10 mouse cellular contexts compared by ENCODE assay signal in the genomic region with DNA sequence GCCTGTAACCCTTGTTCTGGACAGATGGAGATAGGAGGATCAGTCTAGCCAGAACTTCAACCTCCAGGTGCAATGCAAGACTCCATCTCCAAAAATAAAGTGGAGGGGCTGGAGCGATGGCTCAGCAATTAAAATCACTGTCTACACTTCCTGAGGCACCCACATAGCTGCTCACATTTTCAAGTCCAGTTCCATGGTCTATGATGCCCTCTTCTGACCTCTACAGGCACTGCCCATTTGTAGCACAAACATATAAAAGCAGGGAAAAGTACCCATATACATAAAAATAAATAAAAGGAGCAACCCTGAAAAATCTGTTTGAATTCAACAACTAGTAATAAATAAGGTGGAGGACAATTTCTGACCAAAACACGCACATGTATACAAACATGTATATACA. TPM values are rescaled to one million over a fixed set of nuclear protein-coding genes. Genes with fewer than 3 reads are reported as not detected.
A peak's percentile ranks its signal among the peaks of the same experiment; 100 is the strongest.
DNase-seq lines count a peak whose midpoint lies in the region; ATAC-seq and TF ChIP-seq lines count a peak whose summit lies in the region.
"Had no signal": no experiment of that assay in that cellular context is flagged by ENCODE, and none has a peak within 500 bp of the region (broad histone marks: within the 10 kb centered on the region; RNA-seq: fewer than 3 reads in every experiment).

No protein-coding gene starts in this region.

- 0 out of 2 replicates have a peak, but pooled peaks have one; percentile 24 for TF ChIP-seq CTCF in lung, adult 2 months (IDR thresholded peaks at IDR 0.05; ENCODE audit: insufficient read depth, low read length)

- peak; percentile 89 for ATAC-seq in activated CD4-positive, CD25-positive, alpha-beta regulatory T cell, adult 4 months

- WGBS in lung, adult 2 months = 64% methylated on average over 2 of the region's 2 CpGs

- DNase-seq in embryo, embryonic 10.5 days (ENCODE audit: low spot score) = peak; percentile 7
- DNase-seq in embryo, embryonic 9.5 days (ENCODE audit: extremely low spot score) = no peak
- DNase-seq in lung, adult 2 months = no peak
- no peak for DNase-seq in lung, adult 18-20 months
- peak; percentile 13 for DNase-seq in retina, adult 2 months (ENCODE audit: low read depth, low spot score)
- no peak for DNase-seq in thymus, postnatal 10 days (ENCODE audit: low spot score in 2 of 2)
- no peak for DNase-seq in heart, postnatal 14 days

- intact Hi-C loops in heart, postnatal 14 days (cut with DNase I) = no loop called here

- TF ChIP-seq POLR2A in lung, adult 2 months (IDR thresholded peaks at IDR 0.05; ENCODE audit: borderline replicate concordance, extremely low read depth, low read depth, low read length) = no peak

- no peak overlapping the region for H3K4me3 ChIP-seq in lung, adult 2 months (replicated peaks; ENCODE audit: extremely low read depth, low read depth, low read length)
- H3K4me3 ChIP-seq: embryonic facial prominence, embryonic 15.5 days; midbrain, embryonic 12.5 days had no signal

- H3K4me1 ChIP-seq in lung, adult 2 months (ENCODE audit: control insufficient read depth, insufficient read depth, low read length) = no peaks in the 10 kb centered on the region
- H3K4me1 ChIP-seq: embryonic facial prominence, embryonic 15.5 days; midbrain, embryonic 12.5 days had no signal

RNA-seq across cellular contexts. Expression of gene Larp1b, which starts 39.1 kb away (rescaled TPM):
- 3.7 and 4.4 TPM in 2 replicates for polyA plus RNA-seq in lung, adult 2 months (2012; rRNA removed)
- 10 to 100 TPM; 20.0 to 24.7 TPM for polyA plus RNA-seq in activated CD4-positive, CD25-positive, alpha-beta regulatory T cell, adult 4 months (2017; shearing (Covaris generic))
- 10 to 100 TPM; 63.8 to 67.6 TPM for total RNA-seq in heart, postnatal 14 days (2021)

Comparison
In these comparisons a context has a peak if more than half of its experiments do, and no peak if none do; other contexts are left out.
1. DNase-seq: peak in embryo, embryonic 10.5 days (single experiment) and retina, adult 2 months (single experiment); none in embryo, embryonic 9.5 days (single experiment), lung, adult 2 months (single experiment), lung, adult 18-20 months (0 of 2), thymus, postnatal 10 days (0 of 2) and heart, postnatal 14 days (0 of 2).